Mouse (Mus musculus): ENCODE data around the gene Abca1.

Abca1 gene

GRCm38 (mm10) chr4:53159767-53160166 lies at the start of gene Abca1:
Gene Abca1, minus strand, starts transcription at chr4:53159895.
- peak; percentile 89 for ATAC-seq (ENCODE audit: insufficient number of reproducible peaks, low FRiP score, low TSS enrichment)

DNA sequence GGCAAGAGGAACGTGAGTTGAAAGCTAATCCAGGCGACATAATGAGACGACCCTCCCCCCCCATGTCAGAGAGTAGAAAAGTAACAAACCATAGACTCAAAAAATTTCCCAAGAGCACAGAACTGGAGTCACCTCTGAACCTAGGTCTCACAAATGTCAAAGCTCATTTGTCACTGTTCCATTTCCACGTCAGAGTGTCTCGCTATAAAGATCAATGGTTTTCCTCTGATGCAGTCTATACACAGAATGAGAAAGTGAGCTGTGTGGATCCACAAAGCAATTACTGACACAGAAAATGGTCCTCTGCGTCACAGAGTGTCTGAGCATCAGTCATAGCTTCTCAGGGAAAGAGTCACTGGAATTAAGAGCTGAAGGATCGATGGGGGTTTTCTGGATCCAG lies 44.8 kb upstream of the Abca1 start:
- no peak for ATAC-seq (ENCODE audit: insufficient number of reproducible peaks, low FRiP score, low TSS enrichment)

DNA sequence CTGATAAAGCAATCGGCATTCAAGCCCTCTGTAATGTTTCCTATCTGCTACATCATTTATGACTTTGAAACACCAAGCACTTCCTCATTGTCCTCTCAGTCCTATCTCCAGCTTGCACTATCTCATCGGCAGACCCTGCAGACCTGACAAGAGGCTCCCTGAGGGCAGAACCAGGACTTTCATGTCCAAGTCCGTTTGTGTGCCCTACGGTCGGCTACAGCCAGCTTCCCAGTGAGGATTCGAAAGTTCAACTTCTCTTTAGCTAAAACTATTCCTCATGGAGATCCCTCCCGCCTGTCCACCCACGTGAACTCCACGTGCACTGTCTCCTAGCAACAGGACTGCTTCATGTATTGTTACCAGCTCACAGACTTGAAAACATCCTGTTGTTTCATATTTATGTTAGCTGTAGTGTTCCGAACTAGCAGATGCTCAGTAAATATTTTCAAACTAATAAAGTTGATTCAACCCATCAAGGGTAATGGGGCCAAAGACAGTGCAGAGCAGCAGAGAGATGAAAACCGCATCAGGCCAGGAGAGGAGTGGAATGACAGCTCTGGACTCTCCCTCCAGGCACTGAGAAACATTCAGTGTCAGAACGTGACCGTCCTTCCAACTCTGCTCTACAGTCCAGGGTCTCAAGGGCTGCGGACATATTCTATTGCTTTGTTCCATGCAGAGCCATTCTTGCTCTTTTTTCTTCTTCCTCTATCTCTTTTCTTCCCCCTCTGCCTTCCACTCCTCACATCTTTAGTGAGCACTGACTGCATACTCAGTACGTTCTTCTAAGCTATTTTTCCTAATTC lies 44.1 kb upstream of the Abca1 start:
- ATAC-seq (ENCODE audit: insufficient number of reproducible peaks, low FRiP score, low TSS enrichment) = no peak

DNA sequence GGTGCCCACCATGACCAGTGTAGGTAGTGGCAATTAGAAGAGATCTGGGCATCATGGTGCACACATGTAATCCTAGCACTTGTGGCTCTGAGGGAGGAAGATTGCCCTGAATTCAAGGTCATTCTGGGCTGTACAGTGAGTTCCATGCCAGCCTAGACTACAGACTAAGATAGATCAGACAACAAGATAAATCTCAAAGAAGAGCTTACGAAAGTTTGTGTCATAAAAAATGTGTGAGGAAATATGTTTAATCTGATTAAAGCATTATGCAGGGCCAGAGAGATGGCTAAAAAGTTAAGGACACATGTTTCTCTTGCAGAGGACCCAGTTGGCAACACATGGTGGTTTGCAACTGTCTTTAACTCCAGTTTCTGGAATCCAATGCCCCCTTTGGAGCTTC lies 40.6 kb upstream of the Abca1 start:
- no peak for ATAC-seq (ENCODE audit: insufficient number of reproducible peaks, low FRiP score, low TSS enrichment)

DNA sequence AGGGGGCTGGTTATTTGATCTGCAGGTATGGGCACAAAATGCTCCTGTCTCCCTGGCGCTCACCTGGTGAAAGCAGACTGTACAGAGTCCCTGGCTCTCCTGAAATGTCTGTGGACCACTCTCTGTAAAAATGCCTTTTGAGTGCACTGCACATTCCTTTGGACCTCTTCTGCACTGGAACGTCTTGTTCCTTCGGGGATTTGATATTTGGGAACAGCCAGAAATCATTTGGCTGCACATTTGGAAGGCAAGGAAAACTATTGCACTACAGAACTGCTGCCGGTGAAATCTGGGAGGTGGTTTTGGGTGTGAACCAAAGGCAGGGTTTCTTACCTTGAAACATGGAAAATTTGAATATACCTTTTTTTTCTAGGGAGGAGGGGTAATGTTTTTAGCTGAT lies 38.1 kb upstream of the Abca1 start:
- ATAC-seq (ENCODE audit: insufficient number of reproducible peaks, low FRiP score, low TSS enrichment) = no peak

GRCm38 (mm10) chr4:53196058-53196771 lies 36.5 kb upstream of the Abca1 start:
- peak; percentile 97 for ATAC-seq (ENCODE audit: insufficient number of reproducible peaks, low FRiP score, low TSS enrichment)

GRCm38 (mm10) chr4:53187071-53187470 lies 27.4 kb upstream of the Abca1 start:
- no peak for ATAC-seq (ENCODE audit: insufficient number of reproducible peaks, low FRiP score, low TSS enrichment)

DNA sequence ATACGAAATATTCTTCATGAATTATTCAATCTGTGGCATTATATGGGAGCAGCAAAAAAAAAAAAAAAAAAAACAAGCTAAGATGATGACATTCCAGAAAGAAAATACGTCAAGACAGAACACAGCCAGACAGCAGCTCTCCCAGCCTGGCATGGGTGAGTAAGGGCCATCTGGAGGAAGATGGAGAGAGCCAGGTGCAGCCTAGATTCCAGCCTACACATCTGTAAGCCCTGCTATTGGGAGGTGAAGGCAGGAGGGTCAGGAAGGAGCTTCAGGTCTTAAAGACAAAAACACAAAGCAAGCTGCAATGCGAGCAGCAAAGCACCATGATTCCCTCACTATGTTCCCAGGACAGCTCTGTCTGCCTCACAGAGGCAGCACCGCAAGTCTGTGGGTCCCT lies 26.9 kb upstream of the Abca1 start:
- no peak for ATAC-seq (ENCODE audit: insufficient number of reproducible peaks, low FRiP score, low TSS enrichment)

- ATAC-seq (ENCODE audit: insufficient number of reproducible peaks, low FRiP score, low TSS enrichment) = no peak
Measured at GRCm38 (mm10) chr4:53186141-53186540, 26.4 kb upstream of the Abca1 start.

- ATAC-seq (ENCODE audit: insufficient number of reproducible peaks, low FRiP score, low TSS enrichment) = no peak
Measured at GRCm38 (mm10) chr4:53181479-53181878, 21.8 kb upstream of the Abca1 start.

DNA sequence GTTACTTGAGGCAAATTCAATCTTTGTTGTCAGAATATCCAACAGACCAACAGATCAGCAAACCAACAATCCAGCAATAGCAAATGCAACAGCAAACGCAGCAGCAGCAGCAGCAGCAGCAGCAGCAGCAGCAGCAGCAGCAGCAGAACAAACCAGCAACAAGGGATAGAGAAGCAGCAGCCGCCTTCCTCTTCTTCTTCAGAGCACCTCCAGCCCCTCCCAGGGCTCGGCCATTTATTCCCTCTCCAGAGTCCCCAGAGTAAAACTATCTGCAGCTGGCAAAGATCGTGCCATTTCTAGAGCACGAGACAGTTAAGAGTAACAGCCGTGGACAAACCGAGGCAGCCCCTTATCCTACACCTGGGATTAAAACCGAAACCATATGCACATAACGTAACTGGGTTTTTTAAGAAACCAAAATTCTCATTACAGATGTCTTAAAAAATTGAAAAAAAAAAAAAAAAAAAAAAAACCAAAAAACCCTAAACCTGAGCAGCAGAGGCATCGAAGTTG lies 19.7 kb upstream of the Abca1 start:
- ATAC-seq (ENCODE audit: insufficient number of reproducible peaks, low FRiP score, low TSS enrichment) = no peak

DNA sequence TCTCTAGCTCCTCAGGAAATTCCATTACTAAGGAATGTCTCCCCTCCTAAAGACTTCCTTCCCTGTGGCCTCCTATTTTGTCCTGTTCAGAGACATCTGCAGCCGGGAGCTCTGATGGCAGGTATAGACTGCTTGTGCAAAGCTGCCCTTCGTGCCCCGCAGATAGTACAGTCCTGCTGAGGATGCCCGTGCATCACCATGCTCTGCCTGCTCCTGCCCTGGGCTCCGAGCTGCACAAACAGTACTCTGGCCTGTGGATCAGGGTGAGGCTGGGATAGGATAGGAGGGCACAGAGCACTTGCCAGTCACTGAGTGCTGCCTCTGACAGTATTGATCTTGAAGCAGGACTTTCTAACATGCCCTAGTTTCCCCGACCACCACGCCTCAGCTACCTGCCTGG lies 18.8 kb upstream of the Abca1 start:
- ATAC-seq (ENCODE audit: insufficient number of reproducible peaks, low FRiP score, low TSS enrichment) = no peak

GRCm38 (mm10) chr4:53177696-53178095 lies 18.0 kb upstream of the Abca1 start:
- ATAC-seq (ENCODE audit: insufficient number of reproducible peaks, low FRiP score, low TSS enrichment) = no peak

DNA sequence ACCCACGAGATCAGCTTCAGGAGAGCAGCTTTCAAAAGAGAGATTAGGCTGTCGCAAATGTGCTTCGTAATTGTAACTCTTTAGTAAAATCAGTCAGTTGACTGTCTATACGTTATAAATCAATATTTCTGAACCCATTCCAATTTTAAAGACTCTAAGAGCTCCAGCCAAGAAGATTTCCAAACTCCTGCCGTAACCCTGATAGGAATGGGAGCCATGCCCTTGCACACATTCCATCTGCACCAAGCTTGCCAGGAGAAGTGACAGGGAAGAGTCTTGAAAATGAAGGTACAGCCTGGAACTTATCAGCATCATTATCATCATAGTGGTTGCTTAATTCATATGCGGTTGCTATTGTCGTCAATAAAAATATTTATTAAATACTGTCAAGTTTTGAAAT lies 15.2 kb upstream of the Abca1 start:
- no peak for ATAC-seq (ENCODE audit: insufficient number of reproducible peaks, low FRiP score, low TSS enrichment)

DNA sequence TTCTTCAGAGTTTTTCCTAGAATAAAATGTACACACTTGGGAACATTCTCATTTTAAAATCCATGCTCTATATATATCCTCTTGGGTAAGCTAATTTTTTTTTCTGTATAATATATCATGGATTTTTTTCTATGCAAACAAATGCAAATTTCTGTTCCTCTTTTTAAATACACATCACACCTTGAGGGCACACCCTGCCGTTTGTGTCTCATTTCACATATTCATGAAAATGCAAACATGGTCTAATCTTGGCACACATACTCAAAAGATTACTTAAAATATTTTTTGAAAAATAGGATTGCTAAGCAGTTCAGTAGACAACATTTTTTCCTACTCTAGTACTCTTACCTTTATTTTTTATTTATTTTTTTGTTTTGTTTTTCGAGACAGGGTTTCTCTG lies 10.7 kb upstream of the Abca1 start:
- ATAC-seq (ENCODE audit: insufficient number of reproducible peaks, low FRiP score, low TSS enrichment) = no peak

- no peak for ATAC-seq (ENCODE audit: insufficient number of reproducible peaks, low FRiP score, low TSS enrichment)
Measured at GRCm38 (mm10) chr4:53165231-53165630, 5.5 kb upstream of the Abca1 start.

GRCm38 (mm10) chr4:53159176-53159575 lies 519 bp downstream of the Abca1 start:
- peak; percentile 42 for ATAC-seq (ENCODE audit: insufficient number of reproducible peaks, low FRiP score, low TSS enrichment)

- peak; percentile 56 for ATAC-seq (ENCODE audit: insufficient number of reproducible peaks, low FRiP score, low TSS enrichment)
Measured at GRCm38 (mm10) chr4:53158634-53159033, 1.1 kb downstream of the Abca1 start.

GRCm38 (mm10) chr4:53155471-53155870 lies 4.2 kb downstream of the Abca1 start:
- no peak for ATAC-seq (ENCODE audit: insufficient number of reproducible peaks, low FRiP score, low TSS enrichment)

GRCm38 (mm10) chr4:53153711-53154110 lies 6.0 kb downstream of the Abca1 start:
- no peak for ATAC-seq (ENCODE audit: insufficient number of reproducible peaks, low FRiP score, low TSS enrichment)

- ATAC-seq (ENCODE audit: insufficient number of reproducible peaks, low FRiP score, low TSS enrichment) = no peak
Measured at GRCm38 (mm10) chr4:53153061-53153460, 6.6 kb downstream of the Abca1 start.

GRCm38 (mm10) chr4:53152655-53153054 lies 7.0 kb downstream of the Abca1 start:
- no peak for ATAC-seq (ENCODE audit: insufficient number of reproducible peaks, low FRiP score, low TSS enrichment)
